Mouse (Mus musculus): Measurements from ENCODE around the gene Rapgef3. TPM values are rescaled to one million over a fixed set of nuclear protein-coding genes. Genes with fewer than 3 reads are reported as not detected.

The Rapgef3 gene
- polyA plus RNA-seq, 1 experiment from 2014 or later, result 4.9 TPM

- no peak overlapping the region for H3K27ac ChIP-seq (ENCODE audit: low read depth, low read length)
- H3K9ac ChIP-seq (ENCODE audit: low read length), result peak overlapping the region; percentile 29; the same call in 1 of the 2 replicates
- H3K9me3 ChIP-seq (replicated peaks; ENCODE audit: control insufficient read depth, low read length), result no peaks in the 10 kb centered on the region
- DNase-seq (ENCODE audit: low spot score) (peak; percentile 71), ATAC-seq (peak; percentile 62)
- H3K27me3 ChIP-seq (replicated peaks; ENCODE audit: control insufficient read depth, insufficient read depth, low read length), result no peaks in the 10 kb centered on the region
- no peak overlapping the region for H3K4me3 ChIP-seq (ENCODE audit: low read depth, low read length)
- no peak overlapping the region for H3K4me2 ChIP-seq (ENCODE audit: low read length)
- peaks cover 53% of the 10 kb centered on the region for H3K36me3 ChIP-seq (ENCODE audit: control insufficient read depth, insufficient read depth, low read length)
- H3K4me1 ChIP-seq (ENCODE audit: control insufficient read depth, insufficient read depth, low read length), result peaks cover 8% of the 10 kb centered on the region; the same call in 1 of the 2 replicates
- WGBS, result 41% methylated on average over 17 of the region's 17 CpGs
Observed at GRCm38 (mm10) chr15:97798134-97798533, 30.4 kb upstream of the Rapgef3 start.

GRCm38 (mm10) chr15:97796674-97797310 lies 29.0 kb upstream of the Rapgef3 start:
- ATAC-seq (no peak), DNase-seq (ENCODE audit: low spot score) (no peak)
- H3K9ac ChIP-seq (ENCODE audit: low read length), result no peak overlapping the region
- H3K36me3 ChIP-seq (ENCODE audit: control insufficient read depth, insufficient read depth, low read length), result peaks cover 57% of the 10 kb centered on the region
- WGBS, result 95% methylated on average over 17 of the region's 17 CpGs
- H3K4me1 ChIP-seq (ENCODE audit: control insufficient read depth, insufficient read depth, low read length), result peaks cover 8% of the 10 kb centered on the region; the same call in 1 of the 2 replicates
- H3K4me2 ChIP-seq (ENCODE audit: low read length), result no peak overlapping the region
- H3K4me3 ChIP-seq (ENCODE audit: low read depth, low read length), result no peak overlapping the region
- no peak overlapping the region for H3K27ac ChIP-seq (ENCODE audit: low read depth, low read length)
- H3K27me3 ChIP-seq (replicated peaks; ENCODE audit: control insufficient read depth, insufficient read depth, low read length), result no peaks in the 10 kb centered on the region
- no peaks in the 10 kb centered on the region for H3K9me3 ChIP-seq (replicated peaks; ENCODE audit: control insufficient read depth, low read length)

GRCm38 (mm10) chr15:97795559-97796235 lies 27.9 kb upstream of the Rapgef3 start:
- Histone ChIP-seq H3K4me1 (ENCODE audit: control insufficient read depth, insufficient read depth, low read length) (peaks cover 8% of the 10 kb centered on the region; the same call in 1 of the 2 replicates), H3K36me3 (ENCODE audit: control insufficient read depth, insufficient read depth, low read length) (peaks cover 51% of the 10 kb centered on the region), H3K9me3 (replicated peaks; ENCODE audit: control insufficient read depth, low read length) (no peaks in the 10 kb centered on the region), H3K27me3 (replicated peaks; ENCODE audit: control insufficient read depth, insufficient read depth, low read length) (no peaks in the 10 kb centered on the region), H3K27ac (ENCODE audit: low read depth, low read length) (no peak overlapping the region), H3K9ac (ENCODE audit: low read length) (no peak overlapping the region), H3K4me2 (ENCODE audit: low read length) (no peak overlapping the region), H3K4me3 (ENCODE audit: low read depth, low read length) (no peak overlapping the region)
- WGBS, result 96% methylated on average over 10 of the region's 10 CpGs
- ATAC-seq (no peak), DNase-seq (ENCODE audit: low spot score) (no peak)

- Histone ChIP-seq H3K27me3 (replicated peaks; ENCODE audit: control insufficient read depth, insufficient read depth, low read length) (no peaks in the 10 kb centered on the region), H3K4me3 (ENCODE audit: low read depth, low read length) (no peak overlapping the region), H3K36me3 (ENCODE audit: control insufficient read depth, insufficient read depth, low read length) (peaks cover 42% of the 10 kb centered on the region), H3K9ac (ENCODE audit: low read length) (no peak overlapping the region), H3K9me3 (replicated peaks; ENCODE audit: control insufficient read depth, low read length) (no peaks in the 10 kb centered on the region), H3K4me1 (ENCODE audit: control insufficient read depth, insufficient read depth, low read length) (peaks cover 8% of the 10 kb centered on the region; the same call in 1 of the 2 replicates), H3K27ac (ENCODE audit: low read depth, low read length) (no peak overlapping the region), H3K4me2 (ENCODE audit: low read length) (no peak overlapping the region)
- 66% methylated on average over 5 of the region's 5 CpGs for WGBS
- no peak for ATAC-seq
- no peak for DNase-seq (ENCODE audit: low spot score)
Observed at GRCm38 (mm10) chr15:97794268-97794667, 26.5 kb upstream of the Rapgef3 start.

GRCm38 (mm10) chr15:97793386-97794153 lies 25.8 kb upstream of the Rapgef3 start:
- DNase-seq (ENCODE audit: low spot score) (no peak), ATAC-seq (no peak)
- Histone ChIP-seq H3K4me3 (ENCODE audit: low read depth, low read length) (no peak overlapping the region), H3K9ac (ENCODE audit: low read length) (no peak overlapping the region), H3K9me3 (replicated peaks; ENCODE audit: control insufficient read depth, low read length) (no peaks in the 10 kb centered on the region), H3K27ac (ENCODE audit: low read depth, low read length) (no peak overlapping the region), H3K27me3 (replicated peaks; ENCODE audit: control insufficient read depth, insufficient read depth, low read length) (no peaks in the 10 kb centered on the region), H3K36me3 (ENCODE audit: control insufficient read depth, insufficient read depth, low read length) (peaks cover 42% of the 10 kb centered on the region), H3K4me2 (ENCODE audit: low read length) (no peak overlapping the region), H3K4me1 (ENCODE audit: control insufficient read depth, insufficient read depth, low read length) (peaks cover 10% of the 10 kb centered on the region; the same call in 1 of the 2 replicates)
- WGBS, result 90% methylated on average over 18 of the region's 18 CpGs

- H3K9ac ChIP-seq (ENCODE audit: low read length), result no peak overlapping the region
- H3K4me3 ChIP-seq (ENCODE audit: low read depth, low read length), result no peak overlapping the region
- no peak overlapping the region for H3K4me2 ChIP-seq (ENCODE audit: low read length)
- no peaks in the 10 kb centered on the region for H3K9me3 ChIP-seq (replicated peaks; ENCODE audit: control insufficient read depth, low read length)
- no peak overlapping the region for H3K27ac ChIP-seq (ENCODE audit: low read depth, low read length)
- peaks cover 28% of the 10 kb centered on the region for H3K36me3 ChIP-seq (ENCODE audit: control insufficient read depth, insufficient read depth, low read length)
- 84% methylated on average over 11 of the region's 11 CpGs for WGBS
- H3K27me3 ChIP-seq (replicated peaks; ENCODE audit: control insufficient read depth, insufficient read depth, low read length), result no peaks in the 10 kb centered on the region
- peaks cover 4% of the 10 kb centered on the region; the same call in 1 of the 2 replicates for H3K4me1 ChIP-seq (ENCODE audit: control insufficient read depth, insufficient read depth, low read length)
- ATAC-seq, result no peak
- DNase-seq (ENCODE audit: low spot score), result no peak
Observed at GRCm38 (mm10) chr15:97791126-97791700, 23.4 kb upstream of the Rapgef3 start.

GRCm38 (mm10) chr15:97789761-97790505 lies 22.2 kb upstream of the Rapgef3 start:
- no peak overlapping the region for H3K4me3 ChIP-seq (ENCODE audit: low read depth, low read length)
- H3K27ac ChIP-seq (ENCODE audit: low read depth, low read length), result no peak overlapping the region
- no peaks in the 10 kb centered on the region for H3K9me3 ChIP-seq (replicated peaks; ENCODE audit: control insufficient read depth, low read length)
- H3K27me3 ChIP-seq (replicated peaks; ENCODE audit: control insufficient read depth, insufficient read depth, low read length), result no peaks in the 10 kb centered on the region
- WGBS, result 57% methylated on average over 20 of the region's 20 CpGs
- H3K9ac ChIP-seq (ENCODE audit: low read length), result no peak overlapping the region
- DNase-seq (ENCODE audit: low spot score) (peak; percentile 59), ATAC-seq (0 out of 2 replicates have a peak, but pooled peaks have one; percentile 20)
- no peak overlapping the region for H3K4me2 ChIP-seq (ENCODE audit: low read length)
- peaks cover 17% of the 10 kb centered on the region; the same call in 1 of the 2 replicates for H3K36me3 ChIP-seq (ENCODE audit: control insufficient read depth, insufficient read depth, low read length)
- H3K4me1 ChIP-seq (ENCODE audit: control insufficient read depth, insufficient read depth, low read length), result peaks cover 4% of the 10 kb centered on the region; the same call in 1 of the 2 replicates

GRCm38 (mm10) chr15:97788821-97789220 lies 21.0 kb upstream of the Rapgef3 start:
- H3K4me2 ChIP-seq (ENCODE audit: low read length), result no peak overlapping the region
- WGBS, result 42% methylated on average over 6 of the region's 6 CpGs
- H3K27ac ChIP-seq (ENCODE audit: low read depth, low read length), result peak overlapping the region; percentile 29; the same call in 1 of the 2 replicates
- no peak overlapping the region for H3K4me3 ChIP-seq (ENCODE audit: low read depth, low read length)
- H3K9me3 ChIP-seq (replicated peaks; ENCODE audit: control insufficient read depth, low read length), result no peaks in the 10 kb centered on the region
- H3K27me3 ChIP-seq (replicated peaks; ENCODE audit: control insufficient read depth, insufficient read depth, low read length), result no peaks in the 10 kb centered on the region
- ATAC-seq (no peak), DNase-seq (ENCODE audit: low spot score) (peak; percentile 67)
- no peak overlapping the region for H3K9ac ChIP-seq (ENCODE audit: low read length)
- H3K36me3 ChIP-seq (ENCODE audit: control insufficient read depth, insufficient read depth, low read length), result peaks cover 12% of the 10 kb centered on the region; the same call in 1 of the 2 replicates
- peaks cover 4% of the 10 kb centered on the region; the same call in 1 of the 2 replicates for H3K4me1 ChIP-seq (ENCODE audit: control insufficient read depth, insufficient read depth, low read length)
